Mouse (Mus musculus): ENCODE results near the gene Capn5. TPM values are rescaled to one million over a fixed set of nuclear protein-coding genes. Genes with fewer than 3 reads are reported as not detected.
A peak's percentile ranks its signal among the peaks of the same experiment; 100 is the strongest.

The Capn5 gene
- polyA plus RNA-seq, 1 experiment: 11.5 TPM

DNA sequence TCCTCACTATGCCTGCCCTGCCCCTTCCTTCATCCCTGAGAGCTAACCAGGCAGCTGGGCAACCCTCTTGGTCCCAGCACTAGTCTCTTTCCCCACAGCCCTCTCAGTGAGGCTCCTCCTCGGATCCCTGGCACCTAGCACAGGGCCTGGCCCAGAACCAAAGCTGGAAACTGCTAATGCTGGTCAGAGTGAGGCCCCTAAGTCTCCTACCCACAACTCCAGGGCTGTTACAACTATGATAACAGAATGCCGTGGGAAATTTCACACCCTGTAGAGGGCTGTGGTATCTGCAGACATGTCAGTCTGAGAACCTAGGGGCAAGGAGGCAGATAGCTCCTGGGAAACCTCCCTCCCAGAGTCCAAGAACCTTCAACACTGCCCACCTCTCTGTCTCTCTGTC lies 37.5 kb downstream of the Capn5 start:
- TF ChIP-seq CTCF (IDR thresholded peaks at IDR 0.05; ENCODE audit: low read depth, low read length) (no peak), POLR2A (IDR thresholded peaks at IDR 0.05; ENCODE audit: borderline replicate concordance, low read depth, low read length) (no peak)
- Histone ChIP-seq H3K4me1 (ENCODE audit: control insufficient read depth, insufficient read depth, low read length) (no peaks in the 10 kb centered on the region), H3K4me3 (ENCODE audit: insufficient read depth, low read length) (no peak overlapping the region), H3K27ac (ENCODE audit: insufficient read depth, low read depth, low read length) (no peak overlapping the region)

- no peaks in the 10 kb centered on the region for H3K4me1 ChIP-seq (ENCODE audit: control insufficient read depth, insufficient read depth, low read length)
- TF ChIP-seq CTCF (IDR thresholded peaks at IDR 0.05; ENCODE audit: low read depth, low read length): no peak
Observed at GRCm38 (mm10) chr7:98139216-98139615, 38.9 kb downstream of the Capn5 start.

DNA sequence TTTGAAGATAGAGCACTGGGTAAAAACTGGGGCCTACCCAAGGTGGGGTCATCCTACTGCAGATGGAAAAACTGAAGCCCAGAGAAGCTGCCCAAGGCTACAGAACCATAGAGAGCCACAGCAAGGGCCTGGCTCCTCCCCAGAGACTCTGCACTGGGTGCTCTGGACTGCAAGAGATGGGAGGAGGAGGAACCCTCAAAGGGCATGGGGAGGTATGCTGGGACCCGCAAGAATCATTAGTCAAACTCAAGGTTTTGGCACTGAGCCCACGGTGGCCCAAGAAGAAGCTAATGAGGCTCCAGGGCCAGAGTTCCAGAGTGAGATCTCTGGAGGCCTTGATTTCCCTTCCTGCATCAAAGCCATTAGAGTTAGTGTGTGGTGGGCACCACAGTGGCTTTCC lies 40.1 kb downstream of the Capn5 start:
- no peak for TF ChIP-seq CTCF (IDR thresholded peaks at IDR 0.05; ENCODE audit: low read depth, low read length)
- no peak for TF ChIP-seq POLR2A (IDR thresholded peaks at IDR 0.05; ENCODE audit: borderline replicate concordance, low read depth, low read length)
- Histone ChIP-seq H3K4me3 (ENCODE audit: insufficient read depth, low read length) (no peak overlapping the region), H3K4me1 (ENCODE audit: control insufficient read depth, insufficient read depth, low read length) (no peaks in the 10 kb centered on the region), H3K27ac (ENCODE audit: insufficient read depth, low read depth, low read length) (no peak overlapping the region)

More at GRCm38 (mm10) chr7:98139216-98139615, 38.9 kb downstream of the Capn5 start:
- Histone ChIP-seq H3K4me3 (ENCODE audit: insufficient read depth, low read length) (no peak overlapping the region), H3K27ac (ENCODE audit: insufficient read depth, low read depth, low read length) (no peak overlapping the region)

GRCm38 (mm10) chr7:98137583-98137982 lies 40.5 kb downstream of the Capn5 start:
- no peak overlapping the region for H3K4me3 ChIP-seq (ENCODE audit: insufficient read depth, low read length)
- no peaks in the 10 kb centered on the region for H3K4me1 ChIP-seq (ENCODE audit: control insufficient read depth, insufficient read depth, low read length)
- no peak overlapping the region for H3K27ac ChIP-seq (ENCODE audit: insufficient read depth, low read depth, low read length)
- TF ChIP-seq POLR2A (IDR thresholded peaks at IDR 0.05; ENCODE audit: borderline replicate concordance, low read depth, low read length) (no peak), CTCF (IDR thresholded peaks at IDR 0.05; ENCODE audit: low read depth, low read length) (no peak)

DNA sequence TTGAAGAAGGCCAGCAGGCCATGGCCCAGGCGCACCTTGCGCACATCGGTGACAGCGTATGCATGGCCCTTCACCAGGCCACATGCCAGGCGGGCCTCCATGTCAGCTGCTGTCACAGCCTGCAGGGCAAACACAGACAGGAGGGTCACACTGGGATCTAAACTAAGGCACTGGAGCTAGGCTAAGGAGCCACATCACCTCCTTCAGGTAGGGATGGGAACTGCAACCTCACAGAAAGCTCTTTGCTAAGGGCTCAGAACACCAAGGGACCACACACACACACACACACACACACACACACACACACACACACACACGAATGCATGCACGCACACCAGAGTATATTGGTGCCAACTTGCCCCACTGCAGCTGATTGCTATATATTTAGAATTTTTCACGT lies 46.3 kb downstream of the Capn5 start:
- H3K4me1 ChIP-seq (ENCODE audit: control insufficient read depth, insufficient read depth, low read length): no peaks in the 10 kb centered on the region
- TF ChIP-seq CTCF (IDR thresholded peaks at IDR 0.05; ENCODE audit: low read depth, low read length) (no peak), POLR2A (IDR thresholded peaks at IDR 0.05; ENCODE audit: borderline replicate concordance, low read depth, low read length) (no peak)

GRCm38 (mm10) chr7:98125473-98125872 lies 52.6 kb downstream of the Capn5 start:
- TF ChIP-seq CTCF (IDR thresholded peaks at IDR 0.05; ENCODE audit: low read depth, low read length): no peak; the same call in 1 of the 2 replicates
- no peak for TF ChIP-seq POLR2A (IDR thresholded peaks at IDR 0.05; ENCODE audit: borderline replicate concordance, low read depth, low read length)
- no peaks in the 10 kb centered on the region for H3K4me1 ChIP-seq (ENCODE audit: control insufficient read depth, insufficient read depth, low read length)
- H3K4me3 ChIP-seq (ENCODE audit: insufficient read depth, low read length): no peak overlapping the region
- H3K27ac ChIP-seq (ENCODE audit: insufficient read depth, low read depth, low read length): no peak overlapping the region

More for the DNA sequence above, 46.3 kb downstream of the Capn5 start:
- H3K4me3 ChIP-seq (ENCODE audit: insufficient read depth, low read length): no peak overlapping the region
- H3K27ac ChIP-seq (ENCODE audit: insufficient read depth, low read depth, low read length): no peak overlapping the region

DNA sequence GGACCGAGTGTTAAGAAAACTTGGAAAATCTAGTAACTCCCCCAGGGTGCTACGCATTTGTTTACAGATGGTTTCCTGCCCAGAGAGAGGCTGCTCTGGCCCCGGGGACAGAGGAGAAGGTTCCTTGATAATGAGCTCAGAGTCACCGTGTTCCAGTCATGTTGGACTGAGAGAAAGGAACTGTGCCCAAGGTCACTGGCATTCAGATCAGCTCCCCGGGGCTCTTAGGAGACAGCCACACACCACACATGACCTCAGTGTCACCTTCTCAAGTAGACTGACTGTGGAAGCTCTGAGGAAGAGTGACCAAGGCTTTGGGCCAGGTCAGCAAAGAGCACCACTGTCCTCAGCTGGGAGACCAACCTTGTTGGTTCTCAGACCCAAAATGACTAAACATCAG lies 53.4 kb downstream of the Capn5 start:
- no peak overlapping the region for H3K27ac ChIP-seq (ENCODE audit: insufficient read depth, low read depth, low read length)
- H3K4me1 ChIP-seq (ENCODE audit: control insufficient read depth, insufficient read depth, low read length): no peaks in the 10 kb centered on the region
- no peak overlapping the region for H3K4me3 ChIP-seq (ENCODE audit: insufficient read depth, low read length)
- TF ChIP-seq POLR2A (IDR thresholded peaks at IDR 0.05; ENCODE audit: borderline replicate concordance, low read depth, low read length) (no peak), CTCF (IDR thresholded peaks at IDR 0.05; ENCODE audit: low read depth, low read length) (no peak)

DNA sequence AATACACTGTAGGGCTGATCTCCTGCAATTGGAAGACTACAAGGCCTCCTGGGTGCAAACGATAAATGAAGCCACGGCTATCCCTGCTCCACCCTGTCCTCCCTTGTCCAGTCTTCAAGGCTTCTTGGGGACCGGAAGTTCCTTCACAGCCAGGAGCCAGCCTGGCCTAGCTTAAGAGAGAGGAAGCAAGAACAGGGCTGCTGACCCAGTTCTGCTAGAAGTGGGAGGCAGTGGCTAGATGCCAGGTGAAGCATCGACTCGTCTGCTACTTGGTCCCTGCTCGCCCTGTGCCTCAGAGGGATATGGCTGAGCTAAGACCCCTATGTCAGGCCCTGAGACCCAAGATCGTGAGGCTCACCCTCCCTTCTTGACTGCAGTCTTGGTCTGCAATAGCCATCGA lies 56.4 kb downstream of the Capn5 start:
- Histone ChIP-seq H3K4me3 (ENCODE audit: insufficient read depth, low read length) (no peak overlapping the region), H3K4me1 (ENCODE audit: control insufficient read depth, insufficient read depth, low read length) (peaks cover 12% of the 10 kb centered on the region), H3K27ac (ENCODE audit: insufficient read depth, low read depth, low read length) (no peak overlapping the region)
- TF ChIP-seq POLR2A (IDR thresholded peaks at IDR 0.05; ENCODE audit: borderline replicate concordance, low read depth, low read length): no peak
- TF ChIP-seq CTCF (IDR thresholded peaks at IDR 0.05; ENCODE audit: low read depth, low read length): no peak

DNA sequence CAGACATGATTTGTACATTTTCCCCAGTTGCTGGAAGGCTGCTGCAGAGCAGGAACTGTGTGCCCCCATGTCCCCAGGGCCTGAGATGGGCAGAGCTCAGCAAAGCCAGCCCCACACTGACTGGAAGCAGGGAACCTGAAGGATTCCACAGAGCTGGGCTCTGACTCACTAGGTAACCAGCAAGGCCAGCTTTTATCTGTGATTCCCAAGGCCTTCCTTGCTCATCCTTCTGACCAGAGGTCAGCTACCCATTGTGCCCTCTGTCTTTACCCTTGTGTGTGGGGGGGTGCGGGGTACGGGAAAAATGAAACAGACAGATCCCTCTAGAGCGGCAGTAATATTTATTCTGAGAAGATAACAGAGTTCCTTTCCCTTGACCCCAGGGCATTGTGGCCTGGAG lies 56.8 kb downstream of the Capn5 start:
- H3K4me1 ChIP-seq (ENCODE audit: control insufficient read depth, insufficient read depth, low read length): peaks cover 17% of the 10 kb centered on the region
- H3K27ac ChIP-seq (ENCODE audit: insufficient read depth, low read depth, low read length): no peak overlapping the region
- no peak for TF ChIP-seq POLR2A (IDR thresholded peaks at IDR 0.05; ENCODE audit: borderline replicate concordance, low read depth, low read length)
- no peak overlapping the region for H3K4me3 ChIP-seq (ENCODE audit: insufficient read depth, low read length)

DNA sequence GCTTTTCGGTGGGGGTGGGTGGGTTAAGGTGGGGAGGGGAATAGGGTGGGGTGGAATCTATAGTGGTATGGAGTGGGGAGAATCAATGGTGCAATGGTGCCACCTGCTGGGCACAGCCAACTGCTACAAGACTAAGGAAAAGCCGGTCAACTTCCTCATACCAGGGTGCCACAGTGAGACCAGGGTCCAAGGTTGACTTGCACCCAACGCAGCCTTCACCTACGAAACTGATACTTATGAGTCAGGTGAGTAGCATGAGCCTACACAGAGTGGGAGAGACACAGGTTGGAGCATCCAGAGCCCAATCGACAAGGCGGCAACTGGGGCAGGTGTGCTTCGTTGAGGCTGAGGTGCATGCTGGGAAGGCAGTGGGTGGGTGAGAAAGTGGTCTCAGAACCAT lies 57.7 kb downstream of the Capn5 start:
- Histone ChIP-seq H3K4me3 (ENCODE audit: insufficient read depth, low read length) (peak overlapping the region; percentile 43), H3K27ac (ENCODE audit: insufficient read depth, low read depth, low read length) (no peak overlapping the region), H3K4me1 (ENCODE audit: control insufficient read depth, insufficient read depth, low read length) (peaks cover 18% of the 10 kb centered on the region)
- TF ChIP-seq POLR2A (IDR thresholded peaks at IDR 0.05; ENCODE audit: borderline replicate concordance, low read depth, low read length): no peak
- TF ChIP-seq CTCF (IDR thresholded peaks at IDR 0.05; ENCODE audit: low read depth, low read length): peak; percentile 86

- no peak overlapping the region for H3K27ac ChIP-seq (ENCODE audit: insufficient read depth, low read depth, low read length)
- no peak overlapping the region for H3K4me3 ChIP-seq (ENCODE audit: insufficient read depth, low read length)
- TF ChIP-seq CTCF (IDR thresholded peaks at IDR 0.05; ENCODE audit: low read depth, low read length) (no peak), POLR2A (IDR thresholded peaks at IDR 0.05; ENCODE audit: borderline replicate concordance, low read depth, low read length) (no peak)
- peaks cover 18% of the 10 kb centered on the region for H3K4me1 ChIP-seq (ENCODE audit: control insufficient read depth, insufficient read depth, low read length)
Observed at GRCm38 (mm10) chr7:98119961-98120232, 58.2 kb downstream of the Capn5 start.
